8 mouse cellular contexts compared by ENCODE assay signal in the genomic region with DNA sequence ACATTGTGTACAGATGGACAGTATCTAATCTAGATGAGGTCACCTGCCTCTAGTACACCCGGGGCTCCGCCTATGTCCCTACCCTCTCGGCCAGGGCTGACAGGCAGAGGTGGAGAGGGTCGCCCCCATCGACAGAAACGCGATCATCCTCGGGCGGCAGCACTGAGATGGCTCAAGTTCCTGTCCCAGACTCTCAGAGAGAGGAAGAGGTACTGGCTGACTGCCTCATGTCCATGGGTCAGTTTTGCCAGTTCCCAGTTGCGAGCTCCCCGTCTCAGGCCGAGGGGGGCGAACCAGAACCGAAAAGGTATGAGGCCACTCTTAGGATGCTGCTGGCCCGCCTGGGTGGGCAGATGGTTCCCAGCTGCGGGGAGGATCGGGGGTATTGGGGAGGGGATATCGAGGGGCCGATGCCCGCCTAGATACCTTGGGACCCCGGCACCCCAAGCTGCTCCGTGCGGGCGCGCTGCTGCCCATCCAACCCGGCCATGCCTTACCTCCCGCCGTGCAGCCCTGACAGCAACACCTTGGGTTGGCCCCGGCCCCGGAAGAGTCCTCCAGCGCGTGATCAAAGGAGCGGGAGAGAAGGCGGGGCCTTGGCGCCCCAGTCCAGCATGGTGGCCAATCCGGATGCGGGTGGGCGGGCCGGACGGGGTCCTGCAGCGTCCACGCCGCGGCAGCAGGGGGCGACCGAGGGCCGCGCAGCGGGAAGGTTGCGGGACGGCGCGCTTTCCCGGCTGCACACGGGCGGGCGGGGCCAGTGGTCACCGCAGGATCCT. TPM values are rescaled to one million over a fixed set of nuclear protein-coding genes. Genes with fewer than 3 reads are reported as not detected.
A peak's percentile ranks its signal among the peaks of the same experiment; 100 is the strongest.
DNase-seq lines count a peak whose midpoint lies in the region; ATAC-seq and TF ChIP-seq lines count a peak whose summit lies in the region.

AI413582 (minus strand) TSS at position 594 of the 779 bp plus-strand sequence.

- H3K79me2 ChIP-seq in myocyte (ENCODE audit: control insufficient read depth, insufficient read depth) = no peaks in the 10 kb centered on the region

- H3K4me2 ChIP-seq in heart, embryonic 13.5 days = peak within 1 kb of the TSS; percentile 91
- H3K4me2 ChIP-seq in liver, embryonic 11.5 days = peak within 1 kb of the TSS; percentile 98
- H3K4me2 ChIP-seq in myocyte (ENCODE audit: low read depth) = peak within 1 kb of the TSS; percentile 87

- peak within 1 kb of the TSS; percentile 41; the same call in 1 of the 2 replicates for H3K27ac ChIP-seq in brown adipose tissue, adult 24 weeks (replicated peaks; ENCODE audit: low read depth, low read length)
- peak within 1 kb of the TSS; percentile 53; the same call in 1 of the 2 replicates for H3K27ac ChIP-seq in heart, embryonic 13.5 days (replicated peaks)
- H3K27ac ChIP-seq in liver, embryonic 11.5 days (ENCODE audit: low read depth, low read length) = peak within 1 kb of the TSS; percentile 58; the same call in 1 of the 2 replicates

- DNase-seq in CD4-positive, CD25-positive, alpha-beta regulatory T cell, adult 2 months (ENCODE audit: low read depth, low spot score) = peak; percentile 96
- peak; percentile 97 for DNase-seq in kidney, postnatal 10 days
- peak; percentile 99 for DNase-seq in liver, embryonic 11.5 days (ENCODE audit: low spot score)
- DNase-seq in spleen, postnatal 4 days (ENCODE audit: low spot score in 2 of 2) = peak; percentile 96 to 99

- H3K9me3 ChIP-seq in heart, embryonic 13.5 days = no peaks in the 10 kb centered on the region
- no peaks in the 10 kb centered on the region for H3K9me3 ChIP-seq in liver, embryonic 11.5 days (ENCODE audit: control insufficient read depth, low read length)

- H3K4me3 ChIP-seq in brown adipose tissue, adult 24 weeks (ENCODE audit: insufficient read depth, low read depth, low read length) = peak within 1 kb of the TSS; percentile 71
- H3K4me3 ChIP-seq in heart, embryonic 13.5 days = peak within 1 kb of the TSS; percentile 68
- peak within 1 kb of the TSS; percentile 75 for H3K4me3 ChIP-seq in liver, embryonic 11.5 days (ENCODE audit: low read depth, low read length)
- H3K4me3 ChIP-seq in myocyte = peak within 1 kb of the TSS; percentile 49

- H3K27me3 ChIP-seq in heart, embryonic 13.5 days (replicated peaks) = no peaks in the 10 kb centered on the region
- no peaks in the 10 kb centered on the region for H3K27me3 ChIP-seq in liver, embryonic 11.5 days (replicated peaks; ENCODE audit: control insufficient read depth, insufficient read depth, low read length)
- H3K27me3 ChIP-seq in myocyte (ENCODE audit: control insufficient read depth, insufficient read depth, insufficient read length) = no peaks in the 10 kb centered on the region

- H3ac ChIP-seq in myocyte (ENCODE audit: control insufficient read depth, insufficient read length) = peak within 1 kb of the TSS; percentile 3

- peaks cover 22% of the 10 kb centered on the region for H3K36me3 ChIP-seq in heart, embryonic 13.5 days
- peaks cover 16% of the 10 kb centered on the region for H3K36me3 ChIP-seq in liver, embryonic 11.5 days (ENCODE audit: control insufficient read depth, insufficient read depth, low read length)
- H3K36me3 ChIP-seq in myocyte (ENCODE audit: control insufficient read depth, insufficient read depth) = no peaks in the 10 kb centered on the region

- peak within 1 kb of the TSS; percentile 84 for H3K9ac ChIP-seq in heart, embryonic 13.5 days
- peak within 1 kb of the TSS; percentile 81 for H3K9ac ChIP-seq in liver, embryonic 11.5 days (ENCODE audit: low read depth, low read length)

- under 1% methylated on average over 58 of the region's 58 CpGs for WGBS in heart, embryonic 13.5 days
- under 1% methylated on average over 58 of the region's 58 CpGs for WGBS in liver, embryonic 11.5 days

- ATAC-seq in erythroid progenitor cell, adult 5-6 weeks (replicated peaks; ENCODE audit: low FRiP score, poor library complexity, severe bottlenecking) = peak; percentile 95
- peak; percentile 82 for ATAC-seq in heart, embryonic 13.5 days (ENCODE audit: extremely low read depth, insufficient number of reproducible peaks, low FRiP score, low TSS enrichment)
- peak; percentile 94 for ATAC-seq in liver, embryonic 11.5 days (replicated peaks; ENCODE audit: low FRiP score)

- peaks cover 11% of the 10 kb centered on the region for H3K4me1 ChIP-seq in brown adipose tissue, adult 24 weeks (ENCODE audit: control insufficient read depth, insufficient read depth, insufficient read length, low read length)
- H3K4me1 ChIP-seq in heart, embryonic 13.5 days = peaks cover 47% of the 10 kb centered on the region
- peaks cover 32% of the 10 kb centered on the region for H3K4me1 ChIP-seq in liver, embryonic 11.5 days (replicated peaks; ENCODE audit: control insufficient read depth, insufficient read depth, low read length)

- TF ChIP-seq POLR2A in myocyte (IDR thresholded peaks at IDR 0.05; ENCODE audit: insufficient read length, low read depth) = peak; percentile 69

TF ChIP-seq in myocyte, 11 proteins besides CTCF, POLR2A, EP300 and RAD21:
- no peak for TF ChIP-seq MAX (IDR thresholded peaks at IDR 0.05; ENCODE audit: low read depth)
- TF ChIP-seq MYOG (IDR thresholded peaks at IDR 0.05; ENCODE audit: control insufficient read depth in 1 of 3, insufficient read depth in 1 of 3, insufficient read length in 2 of 3, low read depth in 2 of 3) = peak in 1 of 3 experiments; percentile 37
- TF ChIP-seq E2F4 (IDR thresholded peaks at IDR 0.05; ENCODE audit: insufficient read depth) = no peak
- TF ChIP-seq MYOD1 (IDR thresholded peaks at IDR 0.05; ENCODE audit: control insufficient read depth in 1 of 3, insufficient read length in 2 of 3, low read depth in 2 of 3) = peak in 1 of 3 experiments; percentile 49
- TF ChIP-seq POLR2AphosphoS2 (IDR thresholded peaks at IDR 0.05; ENCODE audit: insufficient read length, low read depth) = peak; percentile 40
- peak; percentile 68 for TF ChIP-seq USF1 (IDR thresholded peaks at IDR 0.05; ENCODE audit: low read depth)
- no peak for TF ChIP-seq TCF12 (IDR thresholded peaks at IDR 0.05; ENCODE audit: insufficient read depth, poor library complexity, severe bottlenecking)

RNA-seq across cellular contexts. Expression of gene AI413582, which starts in this region (rescaled TPM):
- 11.1 and 15.6 TPM in 2 replicates for polyA plus RNA-seq in brown adipose tissue, adult 24 weeks (2012; ENCODE audit: insufficient read depth, insufficient read length, missing spikeins)
- 2.9 and 6.8 TPM in 2 replicates for total RNA-seq in erythroid progenitor cell, adult 5-6 weeks (2015; ENCODE audit: low replicate concordance)
- total RNA-seq in erythroid progenitor cell, adult 5-6 weeks (2017; ENCODE audit: low replicate concordance) = 3.1 and 14.1 TPM in 2 replicates
- 16.0 and 18.3 TPM in 2 replicates for polyA plus RNA-seq in heart, embryonic 13.5 days (2015; fragmentation: Nextera tagmentation; extraction: Ambion mirVana)
- polyA plus RNA-seq in liver, embryonic 11.5 days (2014; fragmentation: Nextera tagmentation; extraction: Ambion mirVana) = 23.6 and 28.4 TPM in 2 replicates
- polyA plus RNA-seq in myocyte (2012; fragmentation: generic; extraction: Trizol) = 46.0 TPM

Comparison
In these comparisons a context has a peak if more than half of its experiments do, and no peak if none do; other contexts are left out.
1. Peak in every context shown above with its lines: DNase-seq, ATAC-seq, H3K4me3 ChIP-seq and H3K27ac ChIP-seq.